Mouse (Mus musculus) hindbrain, embryonic 15.5 days (tissue): ENCODE results near the gene Rmdn3. TPM values are rescaled to one million over a fixed set of nuclear protein-coding genes. Genes with fewer than 3 reads are reported as not detected.

ENCODE experiments used
- ATAC-seq: fragments of 200-750 bp; cut with Nextera tagmentation; 2 replicates; pipeline ENCODE4 v1.8.0; 2017; ENCODE audit warnings: low read depth, moderate number of reproducible peaks, moderate TSS enrichment; ENCODE audit not compliant: low FRiP score
- H3K27ac ChIP-seq: fragments of 300-500 bp; sonication (generic); replicated peaks from 2 replicates; pipeline ENCODE4 v1.5.1; 2015; ENCODE audit warnings: mild to moderate bottlenecking, inconsistent platforms
- H3K27me3 ChIP-seq: fragments of 300-500 bp; sonication (generic); 2 replicates; pipeline ENCODE4 v1.6.1; 2015; ENCODE audit warnings: control low read depth, inconsistent platforms
- H3K36me3 ChIP-seq: fragments of 300-500 bp; sonication (generic); 2 replicates; pipeline ENCODE4 v1.6.1; 2015; ENCODE audit warnings: control low read depth, inconsistent platforms
- H3K4me1 ChIP-seq: fragments of 300-500 bp; sonication (generic); replicated peaks from 2 replicates; pipeline ENCODE4 v1.6.1; 2015; ENCODE audit warnings: control low read depth, inconsistent platforms
- H3K4me2 ChIP-seq: fragments of 300-500 bp; sonication (generic); 2 replicates; pipeline ENCODE4 v1.6.1; 2015; ENCODE audit warnings: moderate library complexity, mild to moderate bottlenecking, inconsistent platforms
- H3K4me3 ChIP-seq: fragments of 300-500 bp; sonication (generic); 2 replicates; pipeline ENCODE4 v1.5.1; 2015; ENCODE audit warnings: mild to moderate bottlenecking, inconsistent platforms
- H3K9ac ChIP-seq: fragments of 300-500 bp; sonication (generic); 2 replicates; pipeline ENCODE4 v1.6.1; 2015; ENCODE audit warnings: inconsistent platforms
- H3K9me3 ChIP-seq: fragments of 300-500 bp; sonication (generic); 2 replicates; pipeline ENCODE4 v1.6.1; 2016; ENCODE audit warnings: control low read depth, inconsistent platforms
- WGBS: fragments of 180-500 bp; shearing (Covaris S2); methylation state at CpG from one replicate; pipeline ENCODE4 v1.1.7; 2015; 5-methylcytosine and 5-hydroxymethylcytosine counted together
- polyA plus RNA-seq: library from polyadenylated mRNA; unstranded; fragments of >200 nt; fragmentation: Nextera tagmentation; extraction: Ambion mirVana; gene quantifications from 2 replicates; pipeline ENCODE4 v1.2.1, GENCODE M21; 2015

The Rmdn3 gene
- 45.2 and 45.8 TPM in 2 replicates for polyA plus RNA-seq

- no peaks in the 10 kb centered on the region for H3K27me3 ChIP-seq
- peaks cover 24% of the 10 kb centered on the region for H3K4me1 ChIP-seq
- H3K9me3 ChIP-seq, result no peaks in the 10 kb centered on the region
- H3K4me3 ChIP-seq, result peak within 1 kb of the TSS; percentile 99
- peak within 1 kb of the TSS; percentile 90 for H3K9ac ChIP-seq
- ATAC-seq, result peak; percentile 93
- peaks cover 17% of the 10 kb centered on the region for H3K36me3 ChIP-seq
- 2% methylated on average over 53 of the region's 57 CpGs for WGBS
- H3K4me2 ChIP-seq, result peak within 1 kb of the TSS; percentile 97
- H3K27ac ChIP-seq, result peak within 1 kb of the TSS; percentile 85
Observed at GRCm38 (mm10) chr2:119156681-119157572, at the start of gene Rmdn3. Rmdn3 (minus strand) TSS chr2:119157034.

GRCm38 (mm10) chr2:119203871-119204460, 47.1 kb upstream of the Rmdn3 start:
- Histone ChIP-seq H3K4me2 (no peak overlapping the region), H3K36me3 (no peaks in the 10 kb centered on the region), H3K9ac (no peak overlapping the region), H3K9me3 (no peaks in the 10 kb centered on the region), H3K27ac (no peak overlapping the region), H3K27me3 (no peaks in the 10 kb centered on the region), H3K4me1 (peaks cover 26% of the 10 kb centered on the region), H3K4me3 (no peak overlapping the region)
- no peak for ATAC-seq
- WGBS, result 74% methylated on average over 4 of the region's 4 CpGs

GRCm38 (mm10) chr2:119202914-119203453, 46.1 kb upstream of the Rmdn3 start:
- no peak overlapping the region for H3K4me3 ChIP-seq
- H3K27ac ChIP-seq, result no peak overlapping the region
- H3K4me1 ChIP-seq, result peaks cover 30% of the 10 kb centered on the region
- H3K9ac ChIP-seq, result no peak overlapping the region
- ATAC-seq, result no peak
- no peaks in the 10 kb centered on the region for H3K9me3 ChIP-seq
- H3K27me3 ChIP-seq, result no peaks in the 10 kb centered on the region
- WGBS, result 54% methylated on average over 5 of the region's 5 CpGs
- H3K36me3 ChIP-seq, result no peaks in the 10 kb centered on the region
- no peak overlapping the region for H3K4me2 ChIP-seq

DNA sequence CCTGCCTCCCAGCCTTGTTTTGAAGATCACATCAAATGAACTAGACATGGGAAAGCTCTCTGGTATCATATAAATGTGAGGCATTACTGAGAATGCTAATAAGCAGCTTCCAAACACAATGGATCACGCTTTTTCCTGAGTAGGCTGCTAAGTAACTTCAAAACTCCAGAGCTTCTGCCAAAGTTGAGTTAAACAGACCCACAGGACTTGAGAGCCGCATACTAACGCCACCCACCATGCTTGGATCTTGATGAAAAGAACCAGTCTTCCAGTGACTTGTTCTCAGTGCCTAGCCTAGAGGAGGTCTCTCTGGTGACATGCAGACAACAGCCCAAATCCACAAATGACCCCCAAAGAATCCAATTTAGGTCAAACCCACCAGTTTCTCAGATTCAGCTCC, 42.1 kb upstream of the Rmdn3 start:
- no peak overlapping the region for H3K27ac ChIP-seq
- WGBS, result 47% methylated on average over 3 of the region's 3 CpGs
- no peaks in the 10 kb centered on the region for H3K9me3 ChIP-seq
- no peak overlapping the region for H3K4me2 ChIP-seq
- H3K4me3 ChIP-seq, result no peak overlapping the region
- no peak for ATAC-seq
- no peaks in the 10 kb centered on the region for H3K36me3 ChIP-seq
- no peaks in the 10 kb centered on the region for H3K27me3 ChIP-seq
- H3K4me1 ChIP-seq, result peaks cover 19% of the 10 kb centered on the region
- no peak overlapping the region for H3K9ac ChIP-seq

- Histone ChIP-seq H3K4me3 (no peak overlapping the region), H3K9ac (no peak overlapping the region), H3K27ac (no peak overlapping the region), H3K9me3 (no peaks in the 10 kb centered on the region), H3K4me2 (no peak overlapping the region), H3K27me3 (no peaks in the 10 kb centered on the region), H3K36me3 (no peaks in the 10 kb centered on the region), H3K4me1 (peaks cover 12% of the 10 kb centered on the region; the same call in 1 of the 2 replicates)
- ATAC-seq, result no peak
- WGBS, result 61% methylated on average over 1 of the region's 1 CpGs
Observed at GRCm38 (mm10) chr2:119198049-119198448, 41.2 kb upstream of the Rmdn3 start.

DNA sequence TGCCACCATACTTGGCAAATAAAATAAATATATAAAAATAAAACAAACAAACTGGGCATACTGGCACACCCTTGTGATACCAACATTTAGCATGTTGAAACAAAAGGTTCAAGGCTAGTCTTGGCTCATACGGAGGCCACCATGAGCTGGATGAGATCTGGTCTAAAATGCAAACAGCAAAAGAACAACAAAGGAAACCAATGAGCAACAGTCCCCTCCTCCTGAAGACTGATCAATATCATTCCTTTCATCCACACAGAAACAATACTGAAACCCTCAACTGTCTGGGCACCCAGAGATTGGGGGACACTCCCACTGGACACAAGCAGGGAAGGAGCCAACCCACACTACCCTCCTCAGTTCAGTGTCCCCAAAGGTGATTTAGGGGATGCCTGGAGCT, 40.7 kb upstream of the Rmdn3 start:
- Histone ChIP-seq H3K27ac (no peak overlapping the region), H3K27me3 (no peaks in the 10 kb centered on the region), H3K4me2 (no peak overlapping the region), H3K4me3 (no peak overlapping the region), H3K36me3 (no peaks in the 10 kb centered on the region), H3K9me3 (no peaks in the 10 kb centered on the region), H3K4me1 (peaks cover 9% of the 10 kb centered on the region; the same call in 1 of the 2 replicates), H3K9ac (no peak overlapping the region)
- no peak for ATAC-seq
- WGBS, result 81% methylated on average over 1 of the region's 1 CpGs

GRCm38 (mm10) chr2:119196316-119197108, 39.7 kb upstream of the Rmdn3 start:
- no peak overlapping the region for H3K4me3 ChIP-seq
- H3K4me2 ChIP-seq, result no peak overlapping the region
- H3K4me1 ChIP-seq, result peaks cover 9% of the 10 kb centered on the region; the same call in 1 of the 2 replicates
- no peak overlapping the region for H3K27ac ChIP-seq
- 49% methylated on average over 4 of the region's 4 CpGs for WGBS
- H3K9ac ChIP-seq, result no peak overlapping the region
- no peak for ATAC-seq
- no peaks in the 10 kb centered on the region for H3K9me3 ChIP-seq
- no peaks in the 10 kb centered on the region for H3K27me3 ChIP-seq
- H3K36me3 ChIP-seq, result no peaks in the 10 kb centered on the region

- peaks cover 9% of the 10 kb centered on the region for H3K4me1 ChIP-seq
- ATAC-seq, result no peak
- 85% methylated on average over 5 of the region's 5 CpGs for WGBS
- H3K9ac ChIP-seq, result no peak overlapping the region
- no peaks in the 10 kb centered on the region for H3K36me3 ChIP-seq
- H3K9me3 ChIP-seq, result no peaks in the 10 kb centered on the region
- H3K27ac ChIP-seq, result no peak overlapping the region
- H3K4me2 ChIP-seq, result no peak overlapping the region
- no peaks in the 10 kb centered on the region for H3K27me3 ChIP-seq
- no peak overlapping the region for H3K4me3 ChIP-seq
Observed at GRCm38 (mm10) chr2:119194140-119194539, 37.3 kb upstream of the Rmdn3 start.

GRCm38 (mm10) chr2:119190969-119191368, 34.1 kb upstream of the Rmdn3 start:
- Histone ChIP-seq H3K27me3 (no peaks in the 10 kb centered on the region), H3K9me3 (no peaks in the 10 kb centered on the region), H3K36me3 (no peaks in the 10 kb centered on the region), H3K4me1 (peaks cover 6% of the 10 kb centered on the region), H3K9ac (no peak overlapping the region), H3K4me2 (no peak overlapping the region), H3K27ac (no peak overlapping the region), H3K4me3 (no peak overlapping the region)
- ATAC-seq, result no peak
- WGBS, result 88% methylated on average over 5 of the region's 5 CpGs

DNA sequence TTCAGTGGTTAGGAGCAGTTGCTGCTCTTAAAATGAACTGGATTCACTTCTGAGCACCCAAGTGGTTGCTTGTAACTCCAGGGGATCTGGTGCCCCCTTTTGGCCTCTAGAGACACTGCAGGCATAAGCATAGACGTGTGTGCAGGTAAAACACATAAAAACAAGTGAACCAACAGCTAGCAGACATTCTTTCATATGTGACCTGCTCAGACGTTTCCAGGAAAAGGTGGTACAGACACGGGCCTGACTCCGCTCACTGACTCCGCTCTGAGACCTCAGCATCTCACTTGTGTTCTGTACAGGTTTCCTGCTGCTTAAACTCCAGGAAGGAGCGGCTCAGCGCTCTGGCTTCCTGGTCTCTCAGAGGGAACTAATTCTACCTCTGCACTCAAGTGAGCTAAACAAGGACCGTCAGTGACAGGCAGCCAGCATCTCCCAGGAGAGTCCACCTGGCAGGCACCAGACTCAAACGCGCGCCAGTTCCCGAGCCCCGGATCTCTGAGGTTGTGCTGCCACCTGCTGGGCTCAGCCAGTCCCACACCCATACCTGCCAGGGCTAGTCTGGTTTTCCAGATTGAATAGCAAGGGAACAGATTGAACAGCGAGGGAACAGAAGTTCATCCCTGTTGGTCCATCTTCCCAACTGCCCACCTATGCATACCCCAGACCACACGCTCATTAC, 32.3 kb upstream of the Rmdn3 start:
- Histone ChIP-seq H3K4me2 (peak overlapping the region; percentile 54), H3K4me1 (peaks cover 6% of the 10 kb centered on the region), H3K9ac (no peak overlapping the region), H3K4me3 (peak overlapping the region; percentile 19), H3K36me3 (peaks cover 6% of the 10 kb centered on the region; the same call in 1 of the 2 replicates), H3K27ac (no peak overlapping the region), H3K9me3 (no peaks in the 10 kb centered on the region), H3K27me3 (no peaks in the 10 kb centered on the region)
- WGBS, result 7% methylated on average over 15 of the region's 15 CpGs
- ATAC-seq, result peak; percentile 85

GRCm38 (mm10) chr2:119182914-119183313, 26.1 kb upstream of the Rmdn3 start:
- Histone ChIP-seq H3K4me2 (no peak overlapping the region), H3K4me1 (no peaks in the 10 kb centered on the region), H3K9ac (no peak overlapping the region), H3K9me3 (no peaks in the 10 kb centered on the region), H3K36me3 (peaks cover 45% of the 10 kb centered on the region), H3K27me3 (no peaks in the 10 kb centered on the region), H3K27ac (no peak overlapping the region), H3K4me3 (no peak overlapping the region)
- 84% methylated on average over 7 of the region's 7 CpGs for WGBS
- no peak for ATAC-seq
